Mouse (Mus musculus) lung, postnatal 0 days (tissue): ENCODE measurements around the gene Pbxip1.

Experiments
- CTCF ChIP-seq: IDR thresholded peaks from 2 replicates; pipeline ENCODE4 v1.5.1; 2016; ENCODE audit warnings: antibody characterized with exemption, mild to moderate bottlenecking
- EP300 ChIP-seq: IDR thresholded peaks from 2 replicates; pipeline ENCODE4 v1.6.1; 2016; ENCODE audit warnings: antibody characterized with exemption, mild to moderate bottlenecking, control low read depth

- TF ChIP-seq EP300, result no peak
- TF ChIP-seq CTCF, result 0 out of 2 replicates have a peak, but pooled peaks have one; percentile 24
Observed at GRCm38 (mm10) chr3:89430171-89431159, 6.0 kb upstream of the Pbxip1 start, which contains the start of gene Pygo2.
